Mouse (Mus musculus): ENCODE measurements around the gene Arid1a. TPM values are rescaled to one million over a fixed set of nuclear protein-coding genes. Genes with fewer than 3 reads are reported as not detected.

Arid1a gene
- polyA plus RNA-seq, 1 experiment from 2014 or later, result 6.2 TPM

DNA sequence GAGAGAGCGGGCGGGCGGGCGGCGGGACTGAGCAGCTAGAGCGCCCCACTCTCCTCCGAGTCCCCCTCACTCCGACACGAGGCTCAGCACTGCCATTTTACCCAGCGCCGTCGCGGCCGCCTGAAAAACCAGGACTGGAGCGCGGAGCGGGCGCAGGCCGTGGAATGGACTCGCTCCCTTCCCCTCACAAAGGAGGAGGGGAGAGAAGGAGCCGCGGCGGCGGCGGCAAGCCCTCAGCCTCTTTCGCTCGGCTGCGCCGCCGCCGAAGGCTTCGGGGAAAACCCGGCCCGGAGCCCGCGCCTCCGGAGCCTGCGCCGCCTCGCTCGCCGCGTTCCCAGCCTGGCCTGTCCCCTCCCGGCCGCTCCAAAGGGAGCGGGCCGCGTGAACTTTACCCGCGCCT is 2.3 kb downstream of the Arid1a start:
- peak overlapping the region; percentile 99 for H3K4me2 ChIP-seq (ENCODE audit: low read depth, low read length)
- H3K9me3 ChIP-seq (ENCODE audit: low read length), result no peaks in the 10 kb centered on the region
- peak overlapping the region; percentile 100 for H3K9ac ChIP-seq (replicated peaks)
- ATAC-seq (peak; percentile 70), DNase-seq (peak; percentile 98)
- H3K4me3 ChIP-seq (ENCODE audit: low read depth, low read length), result peak overlapping the region; percentile 97
- no peaks in the 10 kb centered on the region for H3K27me3 ChIP-seq (ENCODE audit: insufficient read depth, low read length)
- H3K36me3 ChIP-seq (replicated peaks; ENCODE audit: insufficient read depth, low read length), result peaks cover 7% of the 10 kb centered on the region; the same call in 1 of the 2 replicates
- under 1% methylated on average over 40 of the region's 50 CpGs for WGBS (ENCODE audit: insufficient replicate concordance)
- H3K27ac ChIP-seq (ENCODE audit: low read depth), result peak overlapping the region; percentile 100
- no peak for TF ChIP-seq CTCF (IDR thresholded peaks at IDR 0.05; ENCODE audit: low read depth)
- TF ChIP-seq EP300 (IDR thresholded peaks at IDR 0.05; ENCODE audit: low read depth), result peak; percentile 41; the same call in 1 of the 2 replicates
- H3K4me1 ChIP-seq (ENCODE audit: insufficient read depth), result peaks cover 37% of the 10 kb centered on the region

DNA sequence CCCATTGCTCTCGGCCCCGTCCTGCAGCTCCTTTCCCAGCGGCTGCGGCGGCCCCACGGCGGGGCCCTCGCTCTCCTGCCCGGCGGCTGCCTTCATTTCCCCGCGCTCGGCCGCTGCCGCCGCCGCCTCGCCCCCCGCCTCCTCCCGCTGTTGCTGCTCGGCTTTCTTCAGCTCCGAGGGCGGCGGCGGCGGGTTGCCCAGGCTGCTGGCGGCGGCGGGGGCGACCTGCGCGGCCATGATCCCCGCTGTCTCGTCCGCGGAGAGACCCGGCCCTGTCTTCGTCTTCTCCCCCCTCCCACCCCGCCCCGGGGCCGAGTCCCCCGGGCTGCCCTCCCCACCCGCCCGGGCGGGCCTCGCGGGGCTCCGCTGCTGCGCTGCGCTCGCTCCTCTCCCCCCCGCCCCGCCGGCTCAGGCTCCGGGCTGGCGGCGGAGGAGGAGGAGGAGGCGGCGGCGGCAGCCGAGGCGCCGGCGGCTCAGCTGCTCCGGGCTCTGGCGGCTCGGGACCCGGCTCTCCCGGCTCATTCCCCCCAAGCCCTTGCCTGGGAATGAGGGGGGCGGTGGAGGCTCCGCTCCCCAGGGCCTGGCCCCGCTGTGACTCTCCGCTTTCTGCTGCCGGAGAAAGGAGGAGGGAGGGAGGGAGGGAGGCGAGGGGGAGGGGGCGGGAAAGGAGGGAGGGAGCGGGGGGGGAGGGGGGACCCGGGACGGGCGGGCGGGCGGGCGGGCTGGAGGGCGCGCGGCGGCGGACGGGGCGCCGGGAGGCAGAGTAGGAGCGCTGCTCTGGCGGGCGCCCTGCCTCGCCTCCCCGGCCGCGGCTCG is 3.0 kb downstream of the Arid1a start:
- peak overlapping the region; percentile 99 for H3K4me2 ChIP-seq (ENCODE audit: low read depth, low read length)

DNA sequence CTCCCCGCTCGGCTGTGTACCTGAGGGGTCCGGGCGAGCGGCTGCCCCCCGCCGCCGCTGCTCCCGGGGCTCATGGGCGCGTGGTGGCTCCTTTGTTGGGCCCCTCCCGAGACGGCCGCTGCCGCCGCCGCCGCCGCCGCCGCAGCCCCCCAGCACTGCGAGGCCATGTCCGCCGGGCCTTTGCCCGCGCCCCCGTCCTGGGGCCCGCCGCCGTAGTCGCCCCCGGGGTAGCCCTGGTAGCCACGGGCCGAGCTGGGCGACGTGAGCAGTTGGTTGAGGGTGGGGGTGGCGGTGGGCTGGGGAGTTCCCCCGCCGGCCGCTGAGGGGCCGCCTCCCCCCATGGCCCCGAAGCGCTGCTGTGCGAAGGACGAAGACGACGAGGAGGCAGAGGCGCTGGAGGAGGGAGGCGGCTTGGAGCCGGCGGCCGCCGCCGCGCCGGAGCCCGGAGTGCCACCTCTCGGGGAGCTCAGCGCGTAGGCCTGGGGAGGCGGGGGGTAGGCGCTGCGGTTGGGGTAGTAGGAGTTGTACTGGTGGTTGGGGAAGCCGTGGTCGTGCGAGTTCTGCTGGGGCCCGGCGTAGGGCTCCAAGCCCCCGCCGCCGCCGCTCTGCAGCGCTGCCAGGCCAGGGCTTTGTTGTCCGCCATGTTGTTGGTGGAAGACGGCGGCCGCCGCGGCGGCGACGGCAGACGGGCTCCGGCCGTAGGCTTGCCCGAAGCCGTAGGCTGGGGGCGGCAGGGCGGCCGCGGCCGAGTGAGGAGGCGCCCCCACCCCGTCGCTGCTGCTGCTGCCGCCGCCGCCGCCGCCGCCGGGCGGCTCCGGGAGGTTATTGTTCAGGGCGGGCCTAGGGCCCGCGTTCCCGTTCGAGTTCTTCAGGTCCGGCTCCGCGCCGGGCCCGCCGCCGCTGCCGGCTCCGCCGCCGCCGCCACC is 3.9 kb downstream of the Arid1a start:
- Histone ChIP-seq H3K4me2 (ENCODE audit: low read depth, low read length) (peak overlapping the region; percentile 99), H3K27ac (ENCODE audit: low read depth) (peak overlapping the region; percentile 100), H3K4me1 (ENCODE audit: insufficient read depth) (peaks cover 45% of the 10 kb centered on the region), H3K27me3 (ENCODE audit: insufficient read depth, low read length) (no peaks in the 10 kb centered on the region), H3K9me3 (ENCODE audit: low read length) (no peaks in the 10 kb centered on the region), H3K9ac (replicated peaks) (peak overlapping the region; percentile 100), H3K4me3 (ENCODE audit: low read depth, low read length) (peak overlapping the region; percentile 97), H3K36me3 (replicated peaks; ENCODE audit: insufficient read depth, low read length) (peaks cover 11% of the 10 kb centered on the region; the same call in 1 of the 2 replicates)
- ATAC-seq, result no peak
- 1% methylated on average over 32 of the region's 121 CpGs for WGBS (ENCODE audit: insufficient replicate concordance)
- DNase-seq, result peak; percentile 71
- no peak for TF ChIP-seq CTCF (IDR thresholded peaks at IDR 0.05; ENCODE audit: low read depth)
- TF ChIP-seq EP300 (IDR thresholded peaks at IDR 0.05; ENCODE audit: low read depth), result no peak

More for the DNA sequence above, 3.0 kb downstream of the Arid1a start:
- no peaks in the 10 kb centered on the region for H3K9me3 ChIP-seq (ENCODE audit: low read length)
- peak overlapping the region; percentile 100 for H3K27ac ChIP-seq (ENCODE audit: low read depth)
- peaks cover 40% of the 10 kb centered on the region for H3K4me1 ChIP-seq (ENCODE audit: insufficient read depth)
- peak; percentile 37 for ATAC-seq
- under 1% methylated on average over 43 of the region's 99 CpGs for WGBS (ENCODE audit: insufficient replicate concordance)
- H3K9ac ChIP-seq (replicated peaks), result peak overlapping the region; percentile 100
- no peaks in the 10 kb centered on the region for H3K27me3 ChIP-seq (ENCODE audit: insufficient read depth, low read length)
- TF ChIP-seq EP300 (IDR thresholded peaks at IDR 0.05; ENCODE audit: low read depth), result no peak
- TF ChIP-seq CTCF (IDR thresholded peaks at IDR 0.05; ENCODE audit: low read depth), result no peak
- H3K36me3 ChIP-seq (replicated peaks; ENCODE audit: insufficient read depth, low read length), result peaks cover 11% of the 10 kb centered on the region; the same call in 1 of the 2 replicates
- H3K4me3 ChIP-seq (ENCODE audit: low read depth, low read length), result peak overlapping the region; percentile 97
- peak; percentile 79 for DNase-seq

DNA sequence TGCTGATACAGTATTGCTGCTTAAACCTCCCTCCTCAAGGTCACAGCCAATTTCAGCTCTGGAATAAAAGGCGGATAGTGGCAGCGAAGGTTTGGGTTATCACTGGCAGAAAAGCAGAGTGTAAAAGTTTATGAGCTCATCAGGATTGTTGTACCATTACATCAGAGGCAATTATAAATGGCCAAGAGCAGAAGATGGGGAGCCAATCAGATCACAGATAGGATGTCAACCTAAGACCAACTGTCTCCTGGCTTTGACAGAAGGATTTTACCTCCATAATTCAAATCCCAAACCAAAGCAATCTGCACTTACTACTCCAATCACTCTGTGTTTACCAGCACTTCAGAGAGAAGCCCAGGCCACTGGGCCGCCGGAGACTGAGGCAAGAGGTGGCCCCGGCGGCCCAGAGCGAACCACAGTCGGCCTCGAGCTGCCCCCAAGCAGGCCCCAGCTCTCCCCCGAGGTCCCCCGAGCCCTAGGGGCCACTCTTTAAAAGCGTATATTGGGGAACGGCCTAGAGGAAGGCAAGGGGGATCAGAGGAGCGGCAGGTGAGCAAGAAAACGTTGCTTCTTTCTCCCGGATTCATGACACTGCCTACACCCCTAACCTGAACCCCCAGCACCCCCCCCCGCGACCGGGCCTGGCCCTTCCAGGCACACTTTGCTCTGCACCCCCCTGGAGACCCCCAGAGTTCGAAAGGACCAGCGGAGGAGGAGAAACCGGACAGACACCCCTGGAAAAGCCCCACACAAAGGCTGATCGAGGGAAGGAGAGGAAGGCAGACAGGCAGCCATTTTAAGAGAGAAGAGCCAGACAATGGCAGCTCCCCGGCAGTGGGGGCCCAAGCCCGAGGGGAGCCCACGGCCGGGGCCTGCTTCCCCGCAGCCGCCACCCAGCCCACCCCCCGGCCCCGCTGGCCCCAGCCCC is 4.8 kb downstream of the Arid1a start:
- H3K36me3 ChIP-seq (replicated peaks; ENCODE audit: insufficient read depth, low read length), result peaks cover 11% of the 10 kb centered on the region; the same call in 1 of the 2 replicates
- peak overlapping the region; percentile 99 for H3K4me2 ChIP-seq (ENCODE audit: low read depth, low read length)
- H3K27ac ChIP-seq (ENCODE audit: low read depth), result peak overlapping the region; percentile 100
- peak overlapping the region; percentile 97 for H3K4me3 ChIP-seq (ENCODE audit: low read depth, low read length)
- peak overlapping the region; percentile 100 for H3K9ac ChIP-seq (replicated peaks)
- no peaks in the 10 kb centered on the region for H3K9me3 ChIP-seq (ENCODE audit: low read length)
- H3K27me3 ChIP-seq (ENCODE audit: insufficient read depth, low read length), result no peaks in the 10 kb centered on the region
- peak; percentile 55 for DNase-seq
- no peak for TF ChIP-seq CTCF (IDR thresholded peaks at IDR 0.05; ENCODE audit: low read depth)
- TF ChIP-seq EP300 (IDR thresholded peaks at IDR 0.05; ENCODE audit: low read depth), result 0 out of 2 replicates have a peak, but pooled peaks have one; percentile 20
- peaks cover 46% of the 10 kb centered on the region for H3K4me1 ChIP-seq (ENCODE audit: insufficient read depth)
- peak; percentile 35 for ATAC-seq
- 1% methylated on average over 28 of the region's 31 CpGs for WGBS (ENCODE audit: insufficient replicate concordance)

DNA sequence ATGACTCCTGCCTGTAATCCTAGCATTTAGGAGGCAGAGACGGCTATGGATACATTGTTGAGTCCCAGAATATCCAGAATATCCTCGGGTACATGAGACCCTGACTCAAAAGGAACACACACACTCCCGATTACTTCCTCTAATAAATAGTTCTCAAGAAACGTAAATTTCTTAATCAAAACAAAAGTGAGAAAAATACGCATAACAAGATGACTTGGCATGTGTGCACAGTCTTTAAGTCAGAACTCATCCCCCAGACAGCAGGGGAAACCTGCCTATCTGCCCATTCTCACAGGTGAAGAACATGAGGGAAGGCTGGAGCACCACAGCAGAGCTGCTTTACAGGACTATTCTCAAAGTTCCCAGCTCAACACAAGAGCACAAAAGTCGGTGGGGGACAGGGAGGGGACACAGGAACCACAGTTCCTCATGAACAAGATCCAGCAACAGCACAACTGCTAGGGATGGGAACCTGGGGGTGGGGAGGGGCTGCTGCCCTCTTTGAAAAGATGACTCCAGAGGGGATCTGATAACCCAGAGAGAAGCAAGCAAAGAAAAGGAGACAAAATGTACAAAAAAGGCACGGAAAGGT is 6.3 kb downstream of the Arid1a start:
- Histone ChIP-seq H3K27me3 (ENCODE audit: insufficient read depth, low read length) (no peaks in the 10 kb centered on the region), H3K9me3 (ENCODE audit: low read length) (no peaks in the 10 kb centered on the region), H3K4me1 (ENCODE audit: insufficient read depth) (peaks cover 42% of the 10 kb centered on the region), H3K4me2 (ENCODE audit: low read depth, low read length) (peak overlapping the region; percentile 99), H3K4me3 (ENCODE audit: low read depth, low read length) (peak overlapping the region; percentile 97), H3K27ac (ENCODE audit: low read depth) (0 out of 2 replicates have a peak overlapping the region, but pooled peaks have one; percentile 41), H3K9ac (replicated peaks) (peak overlapping the region; percentile 61), H3K36me3 (replicated peaks; ENCODE audit: insufficient read depth, low read length) (peaks cover 11% of the 10 kb centered on the region; the same call in 1 of the 2 replicates)
- no peak for TF ChIP-seq CTCF (IDR thresholded peaks at IDR 0.05; ENCODE audit: low read depth)
- ATAC-seq, result no peak
- 30% methylated on average over 7 of the region's 7 CpGs for WGBS (ENCODE audit: insufficient replicate concordance)
- no peak for DNase-seq

Data from liver, postnatal 0 days (tissue).